Mouse (Mus musculus) heart, adult 2 months (tissue): Measurements from ENCODE around the gene Barx2. TPM values are rescaled to one million over a fixed set of nuclear protein-coding genes. Genes with fewer than 3 reads are reported as not detected.

Experiments used
- DNase-seq, 2 experiments: peaks; one replicate each; pipeline ENCODE4 v3.0.0; 2021
- H3K27ac ChIP-seq: fragments of 200-600 bp; 2 replicates; pipeline ENCODE4 v1.8.1; 2022
- H3K27me3 ChIP-seq: fragments of 200-500 bp; 2 replicates; pipeline ENCODE4 v1.6.1; 2012; ENCODE audit warnings: mild to moderate bottlenecking, low read length, inconsistent platforms, mixed read lengths; ENCODE audit not compliant: control insufficient read depth, insufficient read depth
- H3K36me3 ChIP-seq: fragments of 200-500 bp; 2 replicates; pipeline ENCODE4 v1.6.1; 2012; ENCODE audit warnings: low read length, inconsistent platforms; ENCODE audit not compliant: control insufficient read depth, insufficient read depth
- H3K4me1 ChIP-seq: fragments of 200-500 bp; 2 replicates; pipeline ENCODE4 v1.6.1; 2011; ENCODE audit warnings: low read length; ENCODE audit not compliant: control insufficient read depth, insufficient read depth
- H3K4me3 ChIP-seq: fragments of 200-600 bp; 2 replicates; pipeline ENCODE4 v1.8.1; 2022
- H3K79me2 ChIP-seq: fragments of 200-500 bp; replicated peaks from 2 replicates; pipeline ENCODE4 v1.6.1; 2012; ENCODE audit warnings: mild to moderate bottlenecking, inconsistent platforms, low read length, moderate library complexity, mixed read lengths; ENCODE audit not compliant: control insufficient read depth, insufficient read depth
- H3K9ac ChIP-seq: fragments of 200-500 bp; 2 replicates; pipeline ENCODE4 v1.6.1; 2012; ENCODE audit warnings: low read depth, mild to moderate bottlenecking, control low read depth, inconsistent platforms, low read length, mixed read lengths
- CTCF ChIP-seq: fragments of 200-600 bp; IDR thresholded peaks from 2 replicates; pipeline ENCODE4 v1.8.1; 2022; ENCODE audit warnings: antibody characterized with exemption, mild to moderate bottlenecking, moderate library complexity
- EP300 ChIP-seq: fragments of 200-500 bp; IDR thresholded peaks from 2 replicates; pipeline ENCODE4 v1.6.1; 2011; ENCODE audit warnings: low read depth, low read length, control low read depth; ENCODE audit not compliant: insufficient read depth
- POLR2A ChIP-seq: fragments of 200-500 bp; IDR thresholded peaks from 2 replicates; pipeline ENCODE4 v1.6.1; 2011; ENCODE audit warnings: mild to moderate bottlenecking, low read depth, low read length, control low read depth; ENCODE audit not compliant: insufficient read depth
- WGBS: fragments of 180-500 bp; shearing (Covaris S2); methylation state at CpG from one replicate; pipeline ENCODE4 v1.1.7; 2018; 5-methylcytosine and 5-hydroxymethylcytosine counted together
- intact Hi-C: fragments of 180-260 bp; cut with DNase I; formaldehyde crosslinking; loops from one replicate; pipeline ENCODE4 v1.15.1; 2025
- polyA plus RNA-seq: library from polyadenylated mRNA; depleted of rRNA; stranded (reverse); fragments of >200 nt; gene quantifications from 2 replicates; pipeline ENCODE4 v1.2.3, GENCODE M21; 2012
- total RNA-seq, 2 experiments: library from RNA; stranded (reverse); gene quantifications; 2 replicates each; pipeline ENCODE4 v1.2.3; 2021

The Barx2 gene
- total and polyA plus RNA-seq, 3 experiments = 0.04 to 0.36 (median 0.13) TPM

DNA sequence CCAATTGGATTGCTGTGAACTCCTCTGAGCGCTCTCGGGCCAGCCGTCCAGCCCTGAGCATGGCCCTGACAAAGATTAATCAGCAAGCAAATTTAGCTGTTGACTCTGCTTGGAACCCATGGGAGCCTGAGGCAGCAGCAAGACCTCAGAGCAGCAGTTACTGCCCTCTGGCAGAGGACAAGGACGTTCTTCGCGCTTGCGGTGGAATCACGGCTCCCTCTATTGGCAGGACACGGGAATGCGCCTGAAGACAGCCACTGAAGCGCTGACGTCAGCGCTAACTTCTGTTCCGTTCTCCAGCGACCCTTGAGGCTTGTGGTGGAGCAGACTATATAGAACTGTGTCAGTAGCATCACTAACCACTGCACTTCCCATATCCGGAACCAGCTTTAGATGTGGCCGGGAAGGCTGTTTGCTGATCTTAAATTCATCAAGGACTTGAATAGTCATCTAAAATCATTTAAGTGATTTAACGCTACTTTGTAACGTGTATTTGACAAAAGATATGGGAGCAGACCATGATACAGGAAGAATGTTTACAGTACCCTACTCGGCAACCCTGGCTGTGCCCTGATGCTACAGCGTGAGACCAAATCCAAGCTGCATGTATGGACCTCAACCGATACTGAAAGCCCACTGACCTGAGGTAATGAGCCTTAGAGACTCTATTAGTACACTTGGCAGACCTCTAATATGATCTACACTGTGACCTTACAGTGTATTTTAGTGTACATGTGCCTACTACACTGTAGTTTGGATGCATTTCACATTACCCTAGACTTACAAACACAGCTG is 12.8 kb upstream of the Barx2 start:
- intact Hi-C loops = loop anchor here (1.0 kb wide), 1 partner anchor 367 kb away; no protein-coding TSS in a partner anchor
- peak; percentile 78 to 85 for DNase-seq
- peaks cover 1% of the 10 kb centered on the region; the same call in 1 of the 2 replicates for H3K4me1 ChIP-seq
- H3K9ac ChIP-seq = no peak overlapping the region
- WGBS = 15% methylated on average over 22 of the region's 22 CpGs
- H3K79me2 ChIP-seq = no peaks in the 10 kb centered on the region
- H3K27ac ChIP-seq = peak overlapping the region; percentile 39
- no peak overlapping the region for H3K4me3 ChIP-seq
- no peaks in the 10 kb centered on the region; the same call in 1 of the 2 replicates for H3K27me3 ChIP-seq
- TF ChIP-seq POLR2A = no peak
- peak; percentile 91; the same call in 1 of the 2 replicates for TF ChIP-seq EP300
- no peaks in the 10 kb centered on the region for H3K36me3 ChIP-seq

DNA sequence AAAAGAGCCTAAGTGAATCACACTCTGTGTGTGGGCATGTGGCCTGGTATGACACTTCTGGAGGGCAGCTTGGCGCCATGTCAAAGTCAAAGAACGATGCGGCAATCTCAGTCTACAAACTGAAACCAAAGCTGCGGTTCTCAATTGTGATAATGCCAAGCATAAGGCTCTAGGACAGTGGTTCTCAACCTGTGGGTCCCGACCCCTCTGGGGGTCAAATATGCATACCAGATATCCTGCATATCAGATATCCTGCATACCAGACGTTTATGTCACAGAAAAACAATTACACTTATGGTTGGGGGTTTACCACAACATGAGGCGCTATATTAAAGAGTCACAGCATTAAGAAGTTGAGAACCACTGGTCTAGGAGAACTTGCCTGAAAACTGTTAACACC is 10.3 kb upstream of the Barx2 start:
- no peaks in the 10 kb centered on the region; the same call in 1 of the 2 replicates for H3K27me3 ChIP-seq
- H3K4me1 ChIP-seq = peaks cover 1% of the 10 kb centered on the region; the same call in 1 of the 2 replicates
- H3K9ac ChIP-seq = no peak overlapping the region
- no peak for TF ChIP-seq CTCF
- no peak for TF ChIP-seq EP300
- no peaks in the 10 kb centered on the region for H3K36me3 ChIP-seq
- H3K27ac ChIP-seq = no peak overlapping the region
- no peak for DNase-seq
- WGBS = 62% methylated on average over 7 of the region's 7 CpGs
- no peaks in the 10 kb centered on the region for H3K79me2 ChIP-seq
- H3K4me3 ChIP-seq = no peak overlapping the region
- intact Hi-C loops = no loop called here

DNA sequence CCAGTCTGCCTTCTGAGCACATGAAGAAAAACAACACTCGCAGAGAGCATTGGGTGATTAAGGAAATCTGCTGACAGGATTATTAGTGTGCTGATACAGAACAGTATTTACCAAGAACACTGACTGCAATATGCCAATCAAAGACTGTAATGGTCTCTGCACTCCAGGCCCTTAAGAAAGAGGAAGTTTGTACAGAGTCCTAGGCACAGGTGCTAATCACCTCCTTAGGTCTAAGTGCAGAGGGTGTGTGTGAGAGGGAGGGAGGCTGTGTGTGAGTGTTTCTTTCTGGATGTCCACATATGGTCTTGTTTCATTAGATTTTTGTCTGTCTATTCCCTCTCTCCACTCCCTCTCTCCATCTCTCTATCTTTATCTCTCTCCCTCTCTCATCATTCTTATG is 6.5 kb upstream of the Barx2 start:
- no peaks in the 10 kb centered on the region for H3K36me3 ChIP-seq
- H3K4me3 ChIP-seq = no peak overlapping the region
- WGBS = 15% methylated on average over 1 of the region's 1 CpGs
- no peak overlapping the region for H3K27ac ChIP-seq
- intact Hi-C loops = no loop called here
- peaks cover 6% of the 10 kb centered on the region for H3K27me3 ChIP-seq
- H3K79me2 ChIP-seq = no peaks in the 10 kb centered on the region
- H3K4me1 ChIP-seq = no peaks in the 10 kb centered on the region
- TF ChIP-seq EP300 (no peak), CTCF (no peak), POLR2A (no peak)
- H3K9ac ChIP-seq = no peak overlapping the region
- no peak for DNase-seq

DNA sequence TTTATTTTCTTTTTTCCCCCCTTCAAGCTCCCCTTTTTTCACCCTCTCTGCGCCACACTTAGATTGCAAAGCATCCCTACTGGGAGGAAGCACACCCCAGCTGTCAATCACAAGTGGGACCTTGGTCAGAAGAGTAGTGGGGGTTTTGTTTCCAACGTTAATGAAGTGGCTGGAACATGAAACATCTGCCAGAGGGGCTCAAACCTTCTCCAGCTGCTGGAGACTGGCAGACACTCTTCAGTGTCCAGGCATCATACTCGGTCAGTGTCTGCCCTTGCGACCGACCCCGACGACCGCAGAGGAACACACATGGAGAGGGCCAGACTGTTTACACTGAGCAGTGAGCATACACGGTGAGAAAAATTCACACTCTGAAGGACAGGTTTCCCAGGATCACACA is 3.2 kb upstream of the Barx2 start:
- H3K36me3 ChIP-seq = no peaks in the 10 kb centered on the region
- H3K9ac ChIP-seq = no peak overlapping the region
- no peak overlapping the region for H3K27ac ChIP-seq
- intact Hi-C loops = no loop called here
- H3K27me3 ChIP-seq = peaks cover 18% of the 10 kb centered on the region
- TF ChIP-seq EP300 = no peak
- TF ChIP-seq CTCF = no peak
- no peak for TF ChIP-seq POLR2A
- 26% methylated on average over 9 of the region's 9 CpGs for WGBS
- H3K79me2 ChIP-seq = no peaks in the 10 kb centered on the region
- no peaks in the 10 kb centered on the region for H3K4me1 ChIP-seq
- H3K4me3 ChIP-seq = no peak overlapping the region
- no peak for DNase-seq

DNA sequence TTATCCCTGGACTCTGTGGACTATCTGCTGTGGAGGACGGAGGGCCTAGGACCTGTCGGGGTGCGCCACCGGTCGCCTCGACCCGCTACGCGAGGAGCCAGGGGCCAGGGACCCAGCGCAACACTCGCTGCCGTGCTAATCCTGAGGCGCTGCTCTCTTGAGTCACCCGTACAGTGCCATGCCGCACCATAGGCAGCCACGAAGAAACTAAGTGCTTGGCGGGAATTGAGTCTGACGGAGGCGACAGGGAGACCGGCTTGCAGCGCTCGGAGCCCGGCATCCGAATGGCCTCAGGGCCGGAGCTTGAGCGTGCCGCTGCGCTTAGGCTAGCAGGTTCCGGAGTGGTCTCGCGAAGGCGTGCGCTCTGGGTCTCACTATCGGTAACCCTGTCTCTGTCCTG is 1.6 kb upstream of the Barx2 start:
- peak overlapping the region; percentile 16; the same call in 1 of the 2 replicates for H3K4me3 ChIP-seq
- no peak overlapping the region for H3K27ac ChIP-seq
- no peaks in the 10 kb centered on the region for H3K79me2 ChIP-seq
- 1% methylated on average over 34 of the region's 34 CpGs for WGBS
- TF ChIP-seq EP300 (no peak), CTCF (no peak), POLR2A (no peak)
- no peaks in the 10 kb centered on the region for H3K4me1 ChIP-seq
- H3K9ac ChIP-seq = no peak overlapping the region
- peak in 1 of 2 experiments; percentile 21 for DNase-seq
- H3K36me3 ChIP-seq = no peaks in the 10 kb centered on the region
- intact Hi-C loops = no loop called here
- peaks cover 18% of the 10 kb centered on the region for H3K27me3 ChIP-seq

DNA sequence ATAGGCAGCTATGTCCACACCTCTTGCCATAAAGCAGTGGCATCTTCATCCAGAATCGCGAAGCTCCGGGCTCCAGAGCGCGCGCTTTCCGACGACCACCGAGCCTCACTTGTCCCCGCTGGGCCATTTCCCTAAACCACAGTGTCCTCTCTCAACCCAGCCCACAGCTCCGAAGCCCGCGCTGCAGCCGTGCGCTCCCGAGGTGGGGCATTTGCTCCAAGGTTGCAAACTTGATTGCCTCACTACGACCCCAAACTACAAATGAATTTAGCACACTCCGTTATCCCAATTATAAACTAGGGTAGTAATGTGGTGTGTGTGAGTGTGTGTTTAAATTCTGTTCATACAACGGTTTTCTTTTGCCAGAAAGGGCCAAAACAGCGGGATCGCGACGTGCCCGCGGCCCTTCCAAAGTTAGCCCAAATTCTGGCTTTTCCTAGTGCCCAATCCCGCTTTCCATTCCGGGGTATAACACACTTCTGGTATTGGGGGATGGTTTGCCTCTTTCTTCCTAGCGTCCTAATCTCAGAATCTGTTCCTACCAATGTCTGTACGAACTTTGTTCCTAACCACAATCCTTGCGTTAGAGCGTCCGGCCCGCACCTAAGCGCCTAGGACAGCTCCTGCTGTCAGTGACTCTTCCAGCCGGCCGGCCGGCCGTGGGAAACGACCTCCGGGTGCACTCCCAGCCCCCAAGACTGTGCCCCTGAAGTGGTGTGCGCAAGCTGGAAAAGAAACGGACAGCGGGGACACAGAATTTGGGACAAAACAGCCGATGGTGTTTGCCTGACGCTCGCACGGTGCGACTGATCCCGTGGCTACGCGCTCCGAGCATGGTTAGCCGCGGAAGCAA is 703 bp upstream of the Barx2 start:
- intact Hi-C loops = no loop called here
- Histone ChIP-seq H3K27ac (no peak overlapping the region), H3K9ac (no peak overlapping the region), H3K36me3 (no peaks in the 10 kb centered on the region), H3K4me1 (no peaks in the 10 kb centered on the region), H3K79me2 (no peaks in the 10 kb centered on the region), H3K4me3 (no peak overlapping the region), H3K27me3 (peaks cover 18% of the 10 kb centered on the region)
- 2% methylated on average over 54 of the region's 54 CpGs for WGBS
- no peak for TF ChIP-seq EP300
- TF ChIP-seq POLR2A = no peak
- no peak for TF ChIP-seq CTCF
- peak; percentile 5 to 21 for DNase-seq
